Mouse (Mus musculus): ENCODE data around the gene Snx33.

The Snx33 gene

GRCm38 (mm10) chr9:56892111-56892510 is 36.1 kb downstream of the Snx33 start:
- no peak for DNase-seq (ENCODE audit: extremely low read depth, insufficient read length, low spot score)

GRCm38 (mm10) chr9:56891517-56892011 is 36.6 kb downstream of the Snx33 start:
- DNase-seq (ENCODE audit: extremely low read depth, insufficient read length, low spot score), result peak; percentile 63

GRCm38 (mm10) chr9:56890522-56891250 is 37.5 kb downstream of the Snx33 start:
- no peak for DNase-seq (ENCODE audit: extremely low read depth, insufficient read length, low spot score)

- peak; percentile 53 for DNase-seq (ENCODE audit: extremely low read depth, insufficient read length, low spot score)
Observed at GRCm38 (mm10) chr9:56889817-56890216, 38.4 kb downstream of the Snx33 start.

GRCm38 (mm10) chr9:56887581-56887980 is 40.6 kb downstream of the Snx33 start:
- DNase-seq (ENCODE audit: extremely low read depth, insufficient read length, low spot score), result no peak

GRCm38 (mm10) chr9:56886601-56887000 is 41.6 kb downstream of the Snx33 start:
- DNase-seq (ENCODE audit: extremely low read depth, insufficient read length, low spot score), result no peak

- DNase-seq (ENCODE audit: extremely low read depth, insufficient read length, low spot score), result peak; percentile 56
Observed at GRCm38 (mm10) chr9:56886113-56886512, 42.1 kb downstream of the Snx33 start.

GRCm38 (mm10) chr9:56884328-56884727 is 43.8 kb downstream of the Snx33 start:
- no peak for DNase-seq (ENCODE audit: extremely low read depth, insufficient read length, low spot score)

GRCm38 (mm10) chr9:56883470-56883869 is 44.7 kb downstream of the Snx33 start:
- DNase-seq (ENCODE audit: extremely low read depth, insufficient read length, low spot score), result no peak

GRCm38 (mm10) chr9:56882818-56883217 is 45.4 kb downstream of the Snx33 start:
- DNase-seq (ENCODE audit: extremely low read depth, insufficient read length, low spot score), result no peak

- no peak for DNase-seq (ENCODE audit: extremely low read depth, insufficient read length, low spot score)
Observed at GRCm38 (mm10) chr9:56882283-56882682, 45.9 kb downstream of the Snx33 start.

- DNase-seq (ENCODE audit: extremely low read depth, insufficient read length, low spot score), result no peak
Observed at GRCm38 (mm10) chr9:56881539-56882082, 46.6 kb downstream of the Snx33 start.

GRCm38 (mm10) chr9:56880790-56881189 is 47.4 kb downstream of the Snx33 start:
- DNase-seq (ENCODE audit: extremely low read depth, insufficient read length, low spot score), result no peak

- DNase-seq (ENCODE audit: extremely low read depth, insufficient read length, low spot score), result no peak
Observed at GRCm38 (mm10) chr9:56877284-56877683, 50.9 kb downstream of the Snx33 start.

GRCm38 (mm10) chr9:56876784-56877183 is 51.4 kb downstream of the Snx33 start:
- DNase-seq (ENCODE audit: extremely low read depth, insufficient read length, low spot score), result peak; percentile 82

- peak; percentile 68 for DNase-seq (ENCODE audit: extremely low read depth, insufficient read length, low spot score)
Observed at GRCm38 (mm10) chr9:56873097-56873496, 55.1 kb downstream of the Snx33 start.

GRCm38 (mm10) chr9:56872105-56872903 is 55.9 kb downstream of the Snx33 start:
- no peak for DNase-seq (ENCODE audit: extremely low read depth, insufficient read length, low spot score)

GRCm38 (mm10) chr9:56871191-56871590 is 57.0 kb downstream of the Snx33 start:
- DNase-seq (ENCODE audit: extremely low read depth, insufficient read length, low spot score), result no peak

- peak; percentile 51 for DNase-seq (ENCODE audit: extremely low read depth, insufficient read length, low spot score)
Observed at GRCm38 (mm10) chr9:56870778-56871177, 57.4 kb downstream of the Snx33 start.

- no peak for DNase-seq (ENCODE audit: extremely low read depth, insufficient read length, low spot score)
Observed at GRCm38 (mm10) chr9:56869552-56869951, 58.6 kb downstream of the Snx33 start.

GRCm38 (mm10) chr9:56868292-56868691 is 59.9 kb downstream of the Snx33 start:
- no peak for DNase-seq (ENCODE audit: extremely low read depth, insufficient read length, low spot score)

Data from 3134 (cell line).